Mouse (Mus musculus) CH12.LX (cell line): ENCODE measurements at regions not wholly inside any gene's neighbourhood (a gene's known extent, or its start where the extent isn't known, plus 50 kb on each side); places are given as distances from the start of the nearest gene placed in this dataset.

Source experiments
- DNase-seq: peaks from one replicate; pipeline ENCODE4 v3.0.0-alpha.2; 2013; ENCODE audit errors: extremely low read depth
- H3K27ac ChIP-seq: 2 replicates; pipeline ENCODE4 v1.5.1; 2012; ENCODE audit warnings: low read depth, mild to moderate bottlenecking, control low read depth, moderate library complexity; ENCODE audit not compliant: insufficient read depth
- H3K27me3 ChIP-seq: replicated peaks from 2 replicates; pipeline ENCODE3; 2012; ENCODE audit warnings: inconsistent platforms
- H3K36me3 ChIP-seq, 2 experiments: replicated peaks in 1 of 2; 2 replicates each; pipeline versions ENCODE3 to v1.6.1; 2012; ENCODE audit warnings: inconsistent platforms in 1 of 2, low read length in 1 of 2, mild to moderate bottlenecking in 1 of 2, mixed read lengths in 1 of 2, moderate library complexity in 1 of 2; ENCODE audit not compliant: control insufficient read depth in 1 of 2, insufficient read depth in 1 of 2
- H3K4me1 ChIP-seq, 2 experiments: 2 replicates each; pipeline ENCODE4 v1.6.1; 2012; ENCODE audit warnings: inconsistent platforms in 1 of 2, moderate library complexity in 1 of 2; ENCODE audit not compliant: insufficient read depth in 2 of 2, control insufficient read depth in 1 of 2
- H3K4me2 ChIP-seq: 2 replicates; pipeline ENCODE4 v1.6.1; 2012; ENCODE audit warnings: low read depth, mild to moderate bottlenecking, control low read depth; ENCODE audit not compliant: poor library complexity, insufficient read depth, severe bottlenecking
- H3K4me3 ChIP-seq, 3 experiments: fragments of 150-350 bp in 1 of 3; sonication (generic) in 1 of 3; replicated peaks in 1 of 3; 2 replicates each; pipeline versions ENCODE3 to v1.5.1; 2011 to 2012; ENCODE audit warnings: low read depth in 2 of 3, low read length in 2 of 3, mild to moderate bottlenecking in 2 of 3, moderate library complexity in 2 of 3, control low read depth in 1 of 3, improper control_type of control experiment in 1 of 3, inconsistent platforms in 1 of 3, mixed read lengths in 1 of 3; ENCODE audit not compliant: poor library complexity in 1 of 3
- H3K79me2 ChIP-seq: replicated peaks from 2 replicates; pipeline ENCODE4 v1.6.1; 2012; ENCODE audit warnings: mild to moderate bottlenecking, moderate library complexity; ENCODE audit not compliant: control insufficient read depth, poor library complexity, insufficient read depth, severe bottlenecking; ENCODE audit errors: extremely low read depth
- H3K9ac ChIP-seq: 2 replicates; pipeline ENCODE4 v1.6.1; 2012; ENCODE audit warnings: low read depth, mild to moderate bottlenecking, control low read depth, moderate library complexity; ENCODE audit not compliant: insufficient read depth
- H3K9me3 ChIP-seq: replicated peaks from 2 replicates; pipeline ENCODE3; 2012; ENCODE audit warnings: low read length, inconsistent platforms, mixed read lengths
- CHD2 ChIP-seq: IDR thresholded peaks from 2 replicates; pipeline ENCODE4 v1.6.1; 2011; ENCODE audit warnings: low read length, improper control_type of control experiment
- CTCF ChIP-seq, 2 experiments: IDR thresholded peaks in 1 of 2; conservative IDR thresholded peaks in 1 of 2; 2 replicates each; pipeline ENCODE4 v1.5.1; 2011 to 2012; ENCODE audit warnings: low read depth in 2 of 2, low read length in 2 of 2, improper control_type of control experiment in 1 of 2, inconsistent platforms in 1 of 2, mild to moderate bottlenecking in 1 of 2, moderate library complexity in 1 of 2
- ELF1 ChIP-seq: IDR thresholded peaks from 2 replicates; pipeline ENCODE4 v1.6.1; 2014; ENCODE audit warnings: low read depth, mild to moderate bottlenecking, inconsistent platforms, low read length, improper control_type of control experiment
- EP300 ChIP-seq: IDR thresholded peaks from 2 replicates; pipeline ENCODE4 v1.6.1; 2011; ENCODE audit warnings: low read length, improper control_type of control experiment
- ETS1 ChIP-seq: conservative IDR thresholded peaks from 2 replicates; pipeline ENCODE4 v1.6.1; 2012; ENCODE audit warnings: low read depth, mild to moderate bottlenecking, inconsistent platforms, low read length, improper control_type of control experiment, moderate library complexity
- GABPA ChIP-seq: IDR thresholded peaks from 2 replicates; pipeline ENCODE4 v1.6.1; 2012; ENCODE audit warnings: low read depth, low read length, improper control_type of control experiment, inconsistent platforms; ENCODE audit not compliant: insufficient replicate concordance
- HCFC1 ChIP-seq: IDR thresholded peaks from 2 replicates; pipeline ENCODE4 v1.6.1; 2012; ENCODE audit warnings: low read depth, mild to moderate bottlenecking, inconsistent platforms, low read length, improper control_type of control experiment
- IRF4 ChIP-seq: IDR thresholded peaks from 2 replicates; pipeline ENCODE4 v1.6.1; 2014; ENCODE audit warnings: low read depth, mild to moderate bottlenecking, inconsistent platforms, low read length, improper control_type of control experiment
- JUN ChIP-seq: IDR thresholded peaks from 2 replicates; pipeline ENCODE4 v1.6.1; 2011; ENCODE audit warnings: low read depth, mild to moderate bottlenecking, low read length, improper control_type of control experiment, moderate library complexity; ENCODE audit not compliant: insufficient read depth
- MAFK ChIP-seq: IDR thresholded peaks from 2 replicates; pipeline ENCODE4 v1.6.1; 2011; ENCODE audit warnings: low read length, improper control_type of control experiment; ENCODE audit not compliant: insufficient replicate concordance
- MAX ChIP-seq: IDR thresholded peaks from 2 replicates; pipeline ENCODE4 v1.6.1; 2011; ENCODE audit warnings: low read length, improper control_type of control experiment
- MAZ ChIP-seq: IDR thresholded peaks from 2 replicates; pipeline ENCODE4 v1.6.1; 2012; ENCODE audit warnings: low read depth, mild to moderate bottlenecking, inconsistent platforms, low read length, improper control_type of control experiment, moderate library complexity
- MXI1 ChIP-seq: IDR thresholded peaks from 2 replicates; pipeline ENCODE4 v1.6.1; 2011; ENCODE audit warnings: mild to moderate bottlenecking, low read depth, low read length, improper control_type of control experiment
- MYC ChIP-seq: IDR thresholded peaks from 2 replicates; pipeline ENCODE4 v1.6.1; 2011; ENCODE audit warnings: low read depth, mild to moderate bottlenecking, improper control_type of control experiment, low read length
- NELFE ChIP-seq: IDR thresholded peaks from 2 replicates; pipeline ENCODE4 v1.6.1; 2011; ENCODE audit warnings: low read depth, low read length, improper control_type of control experiment
- PAX5 ChIP-seq: IDR thresholded peaks from 2 replicates; pipeline ENCODE4 v1.6.1; 2012; ENCODE audit warnings: low read length, inconsistent platforms, mixed read lengths
- POLR2AphosphoS2 ChIP-seq: IDR thresholded peaks from 2 replicates; pipeline ENCODE4 v1.6.1; 2011; ENCODE audit warnings: low read depth, low read length, improper control_type of control experiment
- RAD21 ChIP-seq: IDR thresholded peaks from 2 replicates; pipeline ENCODE4 v1.6.1; 2011; ENCODE audit warnings: low read depth, mild to moderate bottlenecking, low read length, improper control_type of control experiment, moderate library complexity
- SMC3 ChIP-seq: IDR thresholded peaks from 2 replicates; pipeline ENCODE4 v1.6.1; 2011; ENCODE audit warnings: low read depth, low read length, improper control_type of control experiment
- TCF12 ChIP-seq: IDR thresholded peaks from 2 replicates; pipeline ENCODE4 v1.6.1; 2014; ENCODE audit warnings: low read depth, mild to moderate bottlenecking, inconsistent platforms, low read length, improper control_type of control experiment
- UBTF ChIP-seq: IDR thresholded peaks from 2 replicates; pipeline ENCODE4 v1.6.1; 2012; ENCODE audit warnings: low read depth, mild to moderate bottlenecking, inconsistent platforms, low read length, improper control_type of control experiment, moderate library complexity
- USF1 ChIP-seq: IDR thresholded peaks from 2 replicates; pipeline ENCODE4 v1.6.1; 2014; ENCODE audit warnings: low read depth, mild to moderate bottlenecking, inconsistent platforms, low read length, improper control_type of control experiment
- USF2 ChIP-seq: conservative IDR thresholded peaks from 2 replicates; pipeline ENCODE4 v1.6.1; 2011; ENCODE audit warnings: low read depth, low read length, improper control_type of control experiment
- ZKSCAN1 ChIP-seq: IDR thresholded peaks from 2 replicates; pipeline ENCODE4 v1.6.1; 2012; ENCODE audit warnings: low read depth, inconsistent platforms, low read length, improper control_type of control experiment, borderline replicate concordance
- dilution Hi-C: fragments of 300-500 bp; cut with MboI; formaldehyde crosslinking; loops from 2 replicates; pipeline ENCODE4 v1.14.3; 2020; ENCODE audit warnings: low sequenced_read_pairs; ENCODE audit not compliant: extremely low pct_unique_long_range_greater_than_20kb, extremely low pct_ligation_motif_present
- in situ Hi-C: fragments of 300-500 bp; cut with MboI; formaldehyde crosslinking; loops from 3 replicates; pipeline ENCODE4 v1.14.3; 2019; ENCODE audit warnings: low sequenced_read_pairs, low pct_ligation_motif_present, low pct_unique_long_range_greater_than_20kb, mixed read lengths

DNA sequence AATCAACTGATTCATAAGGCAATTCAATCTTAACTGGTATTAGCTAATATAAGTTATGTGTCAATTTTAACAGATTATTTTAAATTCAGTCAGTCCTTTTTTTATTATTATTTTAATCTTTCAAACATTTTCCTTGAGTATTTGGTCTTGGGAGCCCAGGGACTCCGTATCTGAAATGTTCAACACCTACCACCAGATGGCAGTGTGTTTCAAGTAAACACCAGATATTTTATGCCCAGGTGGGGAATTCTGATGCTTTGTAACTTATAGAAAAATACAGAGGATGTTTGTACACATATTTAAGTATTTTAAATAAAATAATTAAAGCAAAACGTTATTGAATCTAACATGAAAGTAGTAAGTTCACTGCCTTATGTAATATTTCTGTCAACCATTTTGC lies 619.2 kb downstream of the Iqcm start:
- H3K4me1 ChIP-seq: no peaks in the 10 kb centered on the region
- no peak overlapping the region for H3K9ac ChIP-seq
- DNase-seq: peak; percentile 3
- no peaks in the 10 kb centered on the region for H3K36me3 ChIP-seq
- H3K9me3 ChIP-seq: peaks cover 18% of the 10 kb centered on the region
- H3K27ac ChIP-seq: no peak overlapping the region
- no peak overlapping the region for H3K4me3 ChIP-seq
- H3K4me2 ChIP-seq: no peak overlapping the region
- dilution Hi-C loops: no loop called here
- in situ Hi-C loops: no loop called here
- H3K79me2 ChIP-seq: no peaks in the 10 kb centered on the region
- TF ChIP-seq SMC3 (0 out of 2 replicates have a peak, but pooled peaks have one; percentile 18), MAFK (no peak), RAD21 (peak; percentile 20), EP300 (no peak), CTCF (conservative IDR thresholded peaks at IDR 0.05 in 1 of 2, IDR thresholded peaks at IDR 0.05 in 1 of 2; ENCODE audit: low read depth in 2 of 2, low read length in 2 of 2) (peak in 1 of 2 experiments; percentile 40; a peak in 2 of 4 replicates)
- TF ChIP-seq, all 38 proteins: peak for 3
- no peaks in the 10 kb centered on the region for H3K27me3 ChIP-seq

DNA sequence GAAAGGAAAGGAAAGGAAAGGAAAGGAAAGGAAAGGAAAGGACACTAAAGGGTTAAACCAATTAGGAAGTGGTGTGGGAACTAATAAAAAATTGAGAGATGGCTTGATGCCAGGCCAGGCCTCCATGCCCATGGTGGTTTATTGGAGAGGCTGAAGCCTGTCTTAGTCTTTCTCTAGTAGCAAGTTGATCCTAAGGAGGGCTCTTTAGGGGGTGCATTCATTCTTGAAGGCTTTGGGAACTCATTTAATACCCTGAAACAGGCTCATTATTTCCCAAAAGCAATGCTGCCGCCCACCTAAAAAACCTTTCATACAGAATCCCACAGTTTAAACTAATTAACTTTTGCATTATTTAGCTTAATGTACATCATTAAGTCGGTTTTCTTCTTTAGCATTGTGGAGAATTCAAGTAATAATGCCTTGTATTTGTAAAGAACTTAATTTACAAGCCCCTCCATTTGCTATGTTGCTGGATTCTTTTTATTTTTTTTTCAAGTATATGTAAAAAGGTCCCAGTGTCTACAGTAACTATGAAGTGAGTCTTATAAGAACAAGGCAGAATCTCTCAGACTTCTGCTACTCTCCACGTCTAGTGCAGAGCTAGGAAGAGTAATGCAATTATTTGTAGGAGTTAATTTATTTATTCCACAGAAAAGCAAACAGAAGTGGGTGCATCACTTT lies 624.3 kb downstream of the Iqcm start:
- no peaks in the 10 kb centered on the region for H3K36me3 ChIP-seq
- peaks cover 21% of the 10 kb centered on the region for H3K9me3 ChIP-seq
- dilution Hi-C loops (no loop called here), in situ Hi-C loops (no loop called here)
- H3K4me2 ChIP-seq: no peak overlapping the region
- H3K27me3 ChIP-seq: no peaks in the 10 kb centered on the region
- H3K4me1 ChIP-seq: no peaks in the 10 kb centered on the region
- no peak for TF ChIP-seq CHD2
- no peak for TF ChIP-seq MAX
- no peak for TF ChIP-seq IRF4
- no peak for TF ChIP-seq HCFC1
- TF ChIP-seq TCF12: no peak
- TF ChIP-seq ETS1: no peak
- no peak for TF ChIP-seq NELFE
- TF ChIP-seq SMC3: no peak
- TF ChIP-seq PAX5: no peak
- no peak for TF ChIP-seq ZKSCAN1
- TF ChIP-seq UBTF: no peak
- TF ChIP-seq MXI1: no peak
- TF ChIP-seq MAZ: no peak
- no peak for TF ChIP-seq GABPA
- TF ChIP-seq USF2: no peak
- no peak for TF ChIP-seq JUN
- no peak for TF ChIP-seq ELF1
- no peak for TF ChIP-seq POLR2AphosphoS2
- TF ChIP-seq USF1: no peak
- no peak for TF ChIP-seq MYC
- no peak overlapping the region for H3K27ac ChIP-seq
- no peak overlapping the region for H3K9ac ChIP-seq
- no peak for DNase-seq
- no peaks in the 10 kb centered on the region for H3K79me2 ChIP-seq
- H3K4me3 ChIP-seq: no peak overlapping the region
